8 mouse cellular contexts compared by ENCODE assay signal in genomic region chr1:161247643-161248580, GRCm38 (mm10). TPM values are rescaled to one million over a fixed set of nuclear protein-coding genes. Genes with fewer than 3 reads are reported as not detected.
DNase-seq lines count a peak whose midpoint lies in the region; ATAC-seq lines count a peak whose summit lies in the region.

No protein-coding gene starts in this region.

- H3K36me3 ChIP-seq in neural tube, embryonic 12.5 days = peaks cover 23% of the 10 kb centered on the region
- peaks cover 39% of the 10 kb centered on the region for H3K36me3 ChIP-seq in embryonic facial prominence, embryonic 13.5 days

- no peak for DNase-seq in neural tube, embryonic 10.5 days (ENCODE audit: extremely low spot score, low spot score)
- DNase-seq in kidney, adult 11 months = peak; percentile 78
- DNase-seq in lung, postnatal 36 days = peak; percentile 56
- no peak for DNase-seq in urinary bladder, postnatal 10 days (ENCODE audit: low spot score)
- no peak for DNase-seq in testis, postnatal 10 days (ENCODE audit: low spot score)
- DNase-seq in right cerebral cortex, postnatal 14 days = no peak

- peak overlapping the region; percentile 76 for H3K4me2 ChIP-seq in neural tube, embryonic 12.5 days (replicated peaks)
- peak overlapping the region; percentile 86 for H3K4me2 ChIP-seq in embryonic facial prominence, embryonic 13.5 days

- H3K9ac ChIP-seq in neural tube, embryonic 12.5 days = no peak overlapping the region
- H3K9ac ChIP-seq in embryonic facial prominence, embryonic 13.5 days = no peak overlapping the region

- H3K27ac ChIP-seq in neural tube, embryonic 12.5 days = no peak overlapping the region
- H3K27ac ChIP-seq in embryonic facial prominence, embryonic 13.5 days = no peak overlapping the region

- no peaks in the 10 kb centered on the region for H3K27me3 ChIP-seq in neural tube, embryonic 12.5 days (replicated peaks)
- no peaks in the 10 kb centered on the region for H3K27me3 ChIP-seq in embryonic facial prominence, embryonic 13.5 days

- ATAC-seq in neural tube, embryonic 12.5 days (ENCODE audit: low FRiP score, low read depth) = no peak
- no peak for ATAC-seq in embryonic facial prominence, embryonic 13.5 days (ENCODE audit: insufficient number of reproducible peaks, insufficient read depth, low FRiP score, low TSS enrichment, low read depth)

- H3K4me1 ChIP-seq in neural tube, embryonic 12.5 days = peaks cover 24% of the 10 kb centered on the region
- H3K4me1 ChIP-seq in embryonic facial prominence, embryonic 13.5 days = peaks cover 31% of the 10 kb centered on the region

- H3K4me3 ChIP-seq in neural tube, embryonic 12.5 days = no peak overlapping the region
- H3K4me3 ChIP-seq in embryonic facial prominence, embryonic 13.5 days = peak overlapping the region; percentile 86; the same call in 1 of the 2 replicates

- H3K9me3 ChIP-seq in neural tube, embryonic 12.5 days = no peaks in the 10 kb centered on the region
- no peaks in the 10 kb centered on the region for H3K9me3 ChIP-seq in embryonic facial prominence, embryonic 13.5 days

- WGBS in neural tube, embryonic 12.5 days = 83% methylated on average over 11 of the region's 11 CpGs
- 67% methylated on average over 11 of the region's 11 CpGs for WGBS in embryonic facial prominence, embryonic 13.5 days

RNA-seq across cellular contexts. Expression of gene Prdx6, which starts 3.1 kb away (rescaled TPM):
- 301 and 314 TPM in 2 replicates for polyA plus RNA-seq in neural tube, embryonic 12.5 days (2016; fragmentation: Nextera tagmentation; extraction: Ambion mirVana)
- 386 and 412 TPM in 2 replicates for polyA plus RNA-seq in embryonic facial prominence, embryonic 13.5 days (2015; fragmentation: Nextera tagmentation; extraction: Ambion mirVana)

Comparison
In these comparisons a context has a peak if more than half of its experiments do, and no peak if none do; other contexts are left out.
1. DNase-seq: peak in kidney, adult 11 months (single experiment) and lung, postnatal 36 days (single experiment); none in neural tube, embryonic 10.5 days (single experiment), urinary bladder, postnatal 10 days (single experiment), testis, postnatal 10 days (single experiment) and right cerebral cortex, postnatal 14 days (single experiment).